Mouse (Mus musculus): ENCODE results near the gene 1700010I14Rik. TPM values are rescaled to one million over a fixed set of nuclear protein-coding genes. Genes with fewer than 3 reads are reported as not detected.

The 1700010I14Rik gene
- not detected in 2 replicates for polyA plus RNA-seq (2012)

DNA sequence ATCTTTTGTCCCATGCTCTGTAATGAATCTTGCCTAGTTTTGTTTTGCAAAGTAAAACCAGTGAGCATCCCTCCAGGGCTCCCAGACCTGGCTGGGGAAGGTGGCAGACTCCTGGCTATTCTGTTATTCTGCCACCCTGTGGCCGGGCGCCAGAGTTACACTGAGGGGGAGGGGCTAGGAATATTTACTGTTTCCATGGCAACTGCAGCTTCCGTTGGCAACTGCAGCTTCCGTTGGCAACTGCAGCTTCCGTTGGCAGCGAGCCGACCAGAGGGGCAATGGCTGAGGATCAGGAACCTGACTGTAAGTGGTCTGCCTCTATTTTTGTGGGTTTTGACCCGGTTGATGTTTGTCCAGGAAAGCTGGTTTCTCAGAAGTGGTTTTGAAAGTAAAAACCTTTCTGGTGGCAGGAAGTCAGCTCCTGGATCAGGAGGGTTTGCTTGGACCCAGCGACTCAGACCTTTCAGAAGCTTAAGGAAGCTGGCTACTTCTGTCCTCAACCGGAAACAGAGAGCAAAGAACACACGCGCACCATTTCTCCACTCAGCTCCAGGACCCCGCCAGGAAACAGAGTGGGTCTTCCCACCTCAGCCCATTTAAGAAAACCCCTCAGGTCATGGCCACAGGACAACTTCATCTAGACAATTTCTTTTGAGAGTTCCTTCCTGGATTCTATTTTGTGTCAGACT is at the start of gene 1700010I14Rik:
TSS of gene 1700010I14Rik (plus strand) at position 215 of the 689 bp plus-strand sequence.
- no peak for TF ChIP-seq GATA1 (IDR thresholded peaks at IDR 0.05; ENCODE audit: low read length)

DNA sequence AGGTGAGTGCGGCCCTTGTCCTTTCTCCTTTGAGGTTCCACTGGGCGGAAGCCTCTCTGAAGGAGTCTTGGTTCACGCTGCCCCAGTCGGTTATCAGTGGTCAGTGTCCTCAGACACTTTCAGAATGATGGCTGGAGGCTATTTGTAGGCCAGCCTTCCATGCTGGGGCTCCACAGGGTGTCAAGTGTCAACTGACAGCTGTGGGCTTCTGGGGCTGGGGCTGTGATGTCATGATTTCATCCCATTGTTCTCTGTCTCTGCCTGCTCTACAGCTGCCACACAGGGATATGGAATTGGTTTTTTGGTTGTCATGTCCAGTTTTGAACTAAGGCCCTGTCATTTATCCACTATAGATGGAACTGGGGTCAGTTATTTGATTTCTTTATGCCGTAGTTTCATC is 36.5 kb upstream of the 1700010I14Rik start:
- no peak for TF ChIP-seq GATA1 (IDR thresholded peaks at IDR 0.05; ENCODE audit: low read length)

DNA sequence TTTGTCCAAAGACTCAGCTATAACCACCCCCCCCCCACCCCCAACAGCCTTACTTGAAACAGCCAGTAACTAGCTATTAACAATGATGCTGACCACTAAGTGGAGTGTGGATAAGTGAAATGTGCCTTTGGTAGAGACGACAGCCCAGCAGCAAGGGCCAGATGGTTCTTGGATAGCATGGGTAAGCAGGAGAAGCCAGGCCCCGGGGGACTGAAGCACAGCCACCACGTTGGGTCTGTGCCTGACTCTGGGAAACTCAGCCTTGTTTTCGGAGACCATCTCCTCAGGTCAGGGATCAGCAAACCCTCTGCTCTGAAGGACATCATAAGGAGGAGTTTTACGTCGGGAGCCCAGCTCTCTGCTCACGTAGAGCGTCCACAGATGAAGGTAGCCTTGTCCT is 35.2 kb upstream of the 1700010I14Rik start:
- no peak for TF ChIP-seq GATA1 (IDR thresholded peaks at IDR 0.05; ENCODE audit: low read length)

DNA sequence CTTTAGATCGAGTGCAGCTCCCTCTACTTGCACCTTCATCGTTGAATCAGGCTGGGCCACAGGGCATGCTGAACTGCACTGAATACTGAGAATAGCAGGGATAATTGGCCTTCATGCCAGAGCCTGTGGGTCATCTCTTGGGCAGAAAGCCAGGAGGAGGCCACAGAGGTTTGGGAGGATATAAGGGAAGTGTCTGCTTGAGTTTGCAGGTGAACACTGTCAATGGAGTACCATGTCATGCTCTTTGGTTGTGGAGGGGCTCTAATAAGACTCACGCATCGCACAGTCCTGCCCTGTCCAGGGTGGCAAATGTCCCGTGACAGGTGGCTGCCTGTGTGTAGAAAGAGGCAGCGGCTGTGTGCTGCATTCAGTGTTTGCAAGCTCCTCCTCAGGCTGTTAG is 30.0 kb upstream of the 1700010I14Rik start:
- no peak for TF ChIP-seq GATA1 (IDR thresholded peaks at IDR 0.05; ENCODE audit: low read length)

DNA sequence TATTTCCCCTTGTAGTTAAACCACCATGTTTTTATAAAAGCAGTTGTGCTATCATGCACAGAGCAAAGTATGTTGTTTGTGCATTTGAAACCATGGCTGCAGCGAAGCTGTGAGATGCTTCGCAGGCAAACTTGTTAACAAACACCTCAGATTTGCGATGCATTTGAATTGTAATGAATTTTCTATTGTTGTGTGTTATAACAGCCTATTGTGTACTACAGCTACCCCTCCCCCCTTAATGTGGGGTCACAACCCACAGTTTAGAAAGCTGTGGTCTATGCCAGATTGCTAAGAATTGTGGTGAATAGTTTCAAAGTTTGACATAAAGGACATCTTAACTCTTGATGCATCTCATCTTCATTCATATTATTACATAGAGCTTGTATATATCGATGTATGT is 27.7 kb upstream of the 1700010I14Rik start:
- no peak for TF ChIP-seq GATA1 (IDR thresholded peaks at IDR 0.05; ENCODE audit: low read length)

DNA sequence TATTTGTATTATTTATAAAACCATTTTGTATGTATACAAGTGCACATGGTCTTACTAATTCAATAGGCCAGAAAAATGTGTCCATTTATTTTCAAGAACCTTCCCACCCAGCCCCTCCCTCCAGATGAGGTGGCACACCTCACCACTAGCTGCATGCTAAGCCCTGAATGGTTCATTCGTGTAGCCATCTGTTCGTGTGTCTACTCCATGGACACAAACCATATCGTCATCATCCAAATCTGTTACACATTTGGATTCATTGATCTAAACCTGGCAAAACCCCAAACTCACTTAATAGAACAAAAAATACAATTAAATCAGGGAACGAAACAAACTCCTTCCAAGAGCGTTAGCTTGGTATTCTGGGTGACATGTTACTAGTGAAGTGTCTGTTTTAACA is 27.0 kb upstream of the 1700010I14Rik start:
- TF ChIP-seq GATA1 (IDR thresholded peaks at IDR 0.05; ENCODE audit: low read length) = no peak

DNA sequence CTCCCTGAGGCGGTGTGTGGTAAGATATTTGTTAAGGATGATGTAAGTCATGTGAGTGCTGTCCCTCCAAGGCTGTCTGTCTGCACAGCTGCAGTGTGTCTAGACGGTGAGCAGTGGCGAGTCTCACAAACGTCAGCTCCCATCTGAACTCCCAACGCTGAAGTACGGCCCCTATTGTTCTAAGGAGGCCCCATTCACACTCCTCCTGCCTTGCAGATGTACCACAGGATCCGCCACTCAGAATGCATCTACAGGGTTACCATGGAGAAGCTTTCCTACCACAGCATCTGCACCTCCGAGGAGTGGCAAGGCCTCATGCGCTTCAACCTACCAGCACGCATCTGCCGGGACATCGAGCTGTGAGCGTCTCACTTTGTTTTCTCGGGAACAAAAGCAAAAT is 26.5 kb upstream of the 1700010I14Rik start:
- TF ChIP-seq GATA1 (IDR thresholded peaks at IDR 0.05; ENCODE audit: low read length) = no peak

DNA sequence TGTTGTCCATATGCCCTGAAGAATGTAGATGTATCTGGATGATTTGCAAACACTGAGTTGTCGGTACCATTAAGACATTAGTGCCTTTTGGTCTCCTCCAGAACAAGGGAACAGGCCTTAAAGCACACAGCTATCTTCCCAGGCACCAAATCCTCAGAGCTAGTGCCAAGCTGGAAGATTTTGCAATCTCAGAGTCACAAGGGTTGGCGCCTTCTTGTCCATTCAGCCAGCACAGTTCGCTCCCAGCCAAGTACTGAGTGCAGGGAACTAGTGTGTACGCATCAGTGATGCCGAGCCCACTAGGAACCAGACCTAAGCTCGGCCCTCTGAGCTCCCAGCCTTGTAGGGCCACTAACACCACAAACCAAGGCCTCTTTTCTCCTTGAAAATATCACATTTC is 23.0 kb upstream of the 1700010I14Rik start:
- no peak for TF ChIP-seq GATA1 (IDR thresholded peaks at IDR 0.05; ENCODE audit: low read length)

DNA sequence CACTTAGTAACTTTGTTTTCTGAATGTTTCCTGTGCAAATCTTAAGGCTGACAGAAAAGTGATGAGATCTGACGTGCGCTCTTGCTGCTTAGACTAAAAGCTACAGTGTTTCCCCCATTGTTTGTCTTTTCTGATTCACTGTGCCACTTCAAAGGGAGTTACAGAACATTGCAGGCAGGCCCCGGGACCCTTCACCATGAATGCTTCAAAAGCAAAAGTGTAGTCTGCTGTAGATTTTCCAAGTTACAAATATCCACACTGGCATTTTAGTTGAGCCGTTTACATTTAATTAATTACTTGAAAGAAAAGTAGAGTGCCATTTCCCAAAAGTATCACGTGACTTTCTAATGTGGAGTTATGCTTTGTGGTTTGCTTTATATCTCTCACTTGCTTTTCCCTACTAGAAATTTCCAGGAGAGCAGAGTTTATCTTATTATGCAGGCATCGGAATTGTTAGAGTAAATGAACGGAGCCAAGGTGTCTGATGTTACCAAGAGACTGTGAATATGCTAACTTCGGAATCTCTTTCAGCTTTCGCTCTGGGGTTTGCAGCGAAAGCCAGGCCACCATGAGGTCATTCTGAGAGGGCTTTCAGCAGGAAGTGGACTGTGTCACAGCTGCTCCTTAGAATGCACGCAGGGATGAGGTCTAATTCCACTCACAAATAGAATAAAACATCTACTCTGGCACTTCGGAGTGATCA is 15.8 kb upstream of the 1700010I14Rik start:
- no peak for TF ChIP-seq GATA1 (IDR thresholded peaks at IDR 0.05; ENCODE audit: low read length)

DNA sequence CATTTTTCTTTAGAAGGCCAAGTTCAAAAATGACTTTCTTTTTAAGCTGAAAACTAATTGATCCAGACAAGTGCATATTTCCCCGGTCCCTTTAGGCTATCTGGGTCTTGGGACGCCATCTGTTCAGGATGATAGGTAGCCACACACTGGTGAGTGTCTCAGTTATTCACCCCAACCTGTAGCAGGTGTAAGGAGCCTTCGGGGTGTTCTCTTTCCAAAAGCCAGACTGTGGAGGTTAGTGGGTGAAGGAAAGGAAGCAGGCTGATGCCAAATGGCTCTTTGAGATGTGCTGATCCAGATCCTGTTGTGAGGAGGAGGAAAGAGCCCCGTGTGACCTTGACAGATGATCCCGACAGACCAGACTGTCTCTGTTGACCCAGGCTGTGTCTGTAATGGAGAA is 14.8 kb upstream of the 1700010I14Rik start:
- TF ChIP-seq GATA1 (IDR thresholded peaks at IDR 0.05; ENCODE audit: low read length) = no peak

DNA sequence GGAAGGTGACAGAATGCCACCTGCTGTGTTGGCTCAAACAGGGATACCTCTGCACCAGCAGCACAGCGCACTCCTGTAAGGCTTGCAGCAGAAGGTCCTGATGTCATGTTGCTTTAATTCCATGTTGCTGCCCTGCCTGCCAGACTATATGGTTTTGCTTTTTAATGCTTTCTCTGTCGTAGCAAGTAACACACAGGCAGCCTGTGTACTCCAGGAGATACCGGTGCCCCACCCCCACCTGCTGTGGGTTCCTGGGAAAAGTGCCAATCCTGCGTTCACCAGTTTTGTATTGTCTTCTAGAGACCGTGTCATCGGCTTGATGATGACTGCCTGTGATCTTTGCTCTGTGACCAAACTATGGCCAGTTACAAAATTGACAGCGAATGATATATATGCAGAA is 13.7 kb upstream of the 1700010I14Rik start:
- no peak for TF ChIP-seq GATA1 (IDR thresholded peaks at IDR 0.05; ENCODE audit: low read length)

DNA sequence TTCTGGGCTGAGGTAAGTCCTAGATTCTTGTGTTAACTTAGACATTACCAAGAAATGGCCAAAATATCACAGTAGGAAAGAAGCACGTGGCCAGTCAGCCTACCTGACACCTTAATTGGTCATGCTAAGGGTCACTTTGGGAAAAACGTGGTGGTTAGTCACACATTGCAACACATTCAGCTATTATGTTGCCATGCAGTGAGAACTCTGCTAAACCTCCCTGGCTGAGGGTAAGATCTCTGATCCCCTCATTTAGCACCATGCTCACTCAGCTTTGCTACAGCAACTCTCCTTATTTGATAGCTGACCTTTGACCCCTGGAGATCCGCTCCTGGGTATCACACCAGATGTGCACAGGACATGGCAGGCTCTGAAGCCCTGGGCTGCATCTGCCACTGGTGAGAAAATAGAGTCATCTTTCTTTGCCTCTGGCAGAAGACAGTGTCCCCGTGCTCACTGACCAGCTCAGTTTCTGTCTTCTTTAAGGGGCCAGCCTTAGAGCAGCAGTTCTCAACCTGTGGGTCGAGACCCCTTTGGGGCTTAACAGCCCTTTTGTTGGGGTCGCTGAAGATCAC is 13.2 kb upstream of the 1700010I14Rik start:
- TF ChIP-seq GATA1 (IDR thresholded peaks at IDR 0.05; ENCODE audit: low read length) = no peak

DNA sequence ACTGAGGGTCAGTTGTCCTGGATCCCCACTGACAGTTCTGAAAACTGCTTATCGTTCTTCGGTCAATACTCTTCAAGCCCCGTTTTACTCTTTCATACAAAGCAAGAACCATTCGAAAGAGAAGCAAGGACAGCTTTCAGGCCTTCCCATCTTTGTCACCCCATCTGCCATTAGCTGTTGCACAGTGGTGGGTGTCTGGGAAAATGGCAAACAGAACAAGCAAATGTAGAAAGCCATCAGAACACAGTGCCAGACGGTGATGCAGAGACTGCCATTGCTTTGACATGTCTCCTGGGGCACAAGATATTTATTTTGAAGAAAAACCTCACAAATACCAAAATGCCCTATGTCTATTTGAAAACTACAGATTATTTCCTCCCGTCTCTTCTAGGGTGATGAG is 11.4 kb upstream of the 1700010I14Rik start:
- no peak for TF ChIP-seq GATA1 (IDR thresholded peaks at IDR 0.05; ENCODE audit: low read length)

DNA sequence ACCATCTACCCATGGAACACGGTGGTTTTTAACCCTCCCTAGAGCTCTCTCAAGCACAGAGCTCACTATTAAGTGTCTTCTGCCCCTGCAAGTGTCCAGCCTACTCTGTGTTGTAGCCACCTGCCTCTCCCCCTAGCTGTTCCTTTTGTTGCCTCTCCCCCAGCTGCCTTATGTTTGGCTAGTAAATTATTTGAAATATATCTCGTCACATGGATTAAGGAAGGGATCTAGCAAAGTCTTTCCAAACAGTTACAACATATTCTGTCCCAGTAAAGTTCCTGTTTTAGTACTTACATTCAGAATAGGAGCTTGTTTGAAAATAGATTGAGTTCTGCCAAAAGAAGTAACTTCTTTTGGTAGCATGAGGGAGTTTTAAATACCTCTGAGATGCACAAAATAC is 10.9 kb upstream of the 1700010I14Rik start:
- no peak for TF ChIP-seq GATA1 (IDR thresholded peaks at IDR 0.05; ENCODE audit: low read length)

DNA sequence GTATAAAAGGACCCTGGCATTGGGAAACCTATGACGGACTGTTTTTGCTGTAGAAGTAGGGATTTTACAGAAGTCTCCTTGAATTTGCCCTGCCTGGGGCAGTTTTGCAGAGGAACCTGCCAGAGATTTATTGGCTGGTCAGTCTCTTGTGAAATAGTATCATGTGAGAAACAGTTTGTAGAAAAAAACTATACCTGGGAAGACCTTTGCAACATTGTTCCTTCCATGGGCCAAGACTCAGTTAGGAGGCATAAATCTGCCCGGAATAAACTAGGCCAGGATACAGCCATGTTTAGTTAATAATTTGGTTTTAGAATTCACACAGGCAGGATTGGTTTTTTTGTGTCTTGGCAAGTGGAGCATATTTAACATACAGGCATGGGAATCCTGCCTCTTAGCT is 4.6 kb upstream of the 1700010I14Rik start:
- TF ChIP-seq GATA1 (IDR thresholded peaks at IDR 0.05; ENCODE audit: low read length) = no peak

DNA sequence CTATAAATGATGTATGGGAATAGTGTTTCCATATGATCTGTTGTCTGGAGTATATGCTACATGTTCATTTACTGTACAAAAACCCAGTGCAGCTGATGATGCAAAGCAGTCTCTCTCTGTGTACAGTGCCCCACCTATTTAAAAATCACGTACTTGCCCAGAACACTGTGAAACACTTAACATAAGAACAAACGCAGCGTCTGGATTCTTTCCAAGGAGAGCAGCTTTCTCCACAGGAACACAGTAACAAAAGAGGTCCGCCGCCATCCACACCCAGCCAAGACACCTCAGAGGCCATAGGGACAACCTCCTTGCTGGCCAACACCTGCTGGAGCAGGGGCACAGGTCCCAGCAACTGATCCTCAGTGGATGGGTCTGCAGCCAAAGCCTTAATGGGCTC is 2.4 kb upstream of the 1700010I14Rik start:
- no peak for TF ChIP-seq GATA1 (IDR thresholded peaks at IDR 0.05; ENCODE audit: low read length)

DNA sequence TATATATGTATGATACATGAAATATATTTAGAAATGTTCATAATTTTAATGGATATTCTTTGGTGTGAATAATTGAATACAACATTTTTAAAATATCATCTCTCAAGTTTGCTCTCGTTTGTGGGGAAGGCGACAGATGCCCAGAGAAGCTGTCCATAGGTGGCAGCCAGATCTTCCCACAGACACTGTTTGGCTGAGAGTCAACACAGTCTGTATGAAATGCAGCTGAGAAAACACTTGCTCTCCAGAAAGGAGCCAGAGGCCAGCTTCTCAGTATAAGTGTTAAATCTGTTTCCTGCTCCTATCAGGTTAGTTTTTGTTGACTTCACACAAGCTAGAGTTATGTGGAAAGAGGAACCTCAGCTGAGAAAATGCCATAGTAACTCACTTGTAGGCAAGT is 1.6 kb upstream of the 1700010I14Rik start:
- no peak for TF ChIP-seq GATA1 (IDR thresholded peaks at IDR 0.05; ENCODE audit: low read length)
